Mouse (Mus musculus): Measurements from ENCODE around the gene Mrpl22. TPM values are rescaled to one million over a fixed set of nuclear protein-coding genes. Genes with fewer than 3 reads are reported as not detected.

Gene Mrpl22
- 68.2 and 84.4 TPM in 2 replicates for polyA plus RNA-seq (2012; rRNA removed)
- 120 and 123 TPM in 2 replicates for polyA plus RNA-seq (2014; fragmentation: Nextera tagmentation; extraction: Ambion mirVana)

GRCm38 (mm10) chr11:58171459-58172091 is at the start of gene Mrpl22:
Mrpl22 (plus strand) TSS chr11:58171661.
- Histone ChIP-seq H3K9ac (ENCODE audit: low read depth, low read length, severe bottlenecking) (peak within 1 kb of the TSS; percentile 71), H3K36me3 (ENCODE audit: control insufficient read depth, insufficient read depth, low read length) (peaks cover 36% of the 10 kb centered on the region), H3K27ac (replicated peaks; ENCODE audit: low read depth, low read length) (0 out of 2 replicates have a peak within 1 kb of the TSS, but pooled peaks have one; percentile 65), H3K4me2 (replicated peaks; ENCODE audit: low read depth, low read length, severe bottlenecking) (peak within 1 kb of the TSS; percentile 60), H3K27me3 (ENCODE audit: control insufficient read depth, insufficient read depth, low read length) (no peaks in the 10 kb centered on the region), H3K4me3 (replicated peaks; ENCODE audit: low read length) (peak within 1 kb of the TSS; percentile 73), H3K4me1 (ENCODE audit: control insufficient read depth, insufficient read depth, low read length) (peaks cover 8% of the 10 kb centered on the region; the same call in 1 of the 2 replicates), H3K9me3 (ENCODE audit: control insufficient read depth, low read length) (no peaks in the 10 kb centered on the region)
- peak; percentile 97 for DNase-seq (ENCODE audit: low spot score)
- TF ChIP-seq POLR2A (IDR thresholded peaks at IDR 0.05; ENCODE audit: borderline replicate concordance, extremely low read depth, insufficient read depth, insufficient read length) = peak; percentile 67; the same call in 1 of the 2 replicates
- ATAC-seq (ENCODE audit: low FRiP score, low read depth) = peak; percentile 89
- WGBS = under 1% methylated on average over 34 of the region's 34 CpGs

- 94% methylated on average over 2 of the region's 2 CpGs for WGBS
These were observed 47.8 kb upstream of the Mrpl22 start for GRCm38 (mm10) chr11:58123711-58124110.

GRCm38 (mm10) chr11:58125021-58125420 is 46.4 kb upstream of the Mrpl22 start:
- no peak for ATAC-seq (ENCODE audit: low FRiP score, low read depth)
- Histone ChIP-seq H3K9me3 (ENCODE audit: control insufficient read depth, low read length) (no peaks in the 10 kb centered on the region), H3K9ac (ENCODE audit: low read depth, low read length, severe bottlenecking) (no peak overlapping the region), H3K4me3 (replicated peaks; ENCODE audit: low read length) (no peak overlapping the region), H3K36me3 (ENCODE audit: control insufficient read depth, insufficient read depth, low read length) (peaks cover 85% of the 10 kb centered on the region), H3K4me2 (replicated peaks; ENCODE audit: low read depth, low read length, severe bottlenecking) (no peak overlapping the region), H3K27me3 (ENCODE audit: control insufficient read depth, insufficient read depth, low read length) (no peaks in the 10 kb centered on the region), H3K4me1 (ENCODE audit: control insufficient read depth, insufficient read depth, low read length) (no peaks in the 10 kb centered on the region), H3K27ac (replicated peaks; ENCODE audit: low read depth, low read length) (no peak overlapping the region)
- DNase-seq (ENCODE audit: low spot score) = no peak
- TF ChIP-seq POLR2A (IDR thresholded peaks at IDR 0.05; ENCODE audit: borderline replicate concordance, extremely low read depth, insufficient read depth, insufficient read length) = no peak
- 88% methylated on average over 11 of the region's 11 CpGs for WGBS

More at GRCm38 (mm10) chr11:58123711-58124110, 47.8 kb upstream of the Mrpl22 start:
- DNase-seq (ENCODE audit: low spot score) = no peak
- Histone ChIP-seq H3K4me2 (replicated peaks; ENCODE audit: low read depth, low read length, severe bottlenecking) (no peak overlapping the region), H3K27me3 (ENCODE audit: control insufficient read depth, insufficient read depth, low read length) (no peaks in the 10 kb centered on the region), H3K4me3 (replicated peaks; ENCODE audit: low read length) (no peak overlapping the region), H3K36me3 (ENCODE audit: control insufficient read depth, insufficient read depth, low read length) (peaks cover 89% of the 10 kb centered on the region), H3K9me3 (ENCODE audit: control insufficient read depth, low read length) (no peaks in the 10 kb centered on the region), H3K4me1 (ENCODE audit: control insufficient read depth, insufficient read depth, low read length) (no peaks in the 10 kb centered on the region), H3K9ac (ENCODE audit: low read depth, low read length, severe bottlenecking) (no peak overlapping the region), H3K27ac (replicated peaks; ENCODE audit: low read depth, low read length) (no peak overlapping the region)
- no peak for ATAC-seq (ENCODE audit: low FRiP score, low read depth)
- no peak for TF ChIP-seq POLR2A (IDR thresholded peaks at IDR 0.05; ENCODE audit: borderline replicate concordance, extremely low read depth, insufficient read depth, insufficient read length)

GRCm38 (mm10) chr11:58126397-58127160 is 44.9 kb upstream of the Mrpl22 start:
- no peak for TF ChIP-seq POLR2A (IDR thresholded peaks at IDR 0.05; ENCODE audit: borderline replicate concordance, extremely low read depth, insufficient read depth, insufficient read length)
- no peaks in the 10 kb centered on the region for H3K27me3 ChIP-seq (ENCODE audit: control insufficient read depth, insufficient read depth, low read length)
- no peaks in the 10 kb centered on the region for H3K9me3 ChIP-seq (ENCODE audit: control insufficient read depth, low read length)
- H3K4me2 ChIP-seq (replicated peaks; ENCODE audit: low read depth, low read length, severe bottlenecking) = no peak overlapping the region
- H3K4me3 ChIP-seq (replicated peaks; ENCODE audit: low read length) = no peak overlapping the region
- no peaks in the 10 kb centered on the region for H3K4me1 ChIP-seq (ENCODE audit: control insufficient read depth, insufficient read depth, low read length)
- H3K36me3 ChIP-seq (ENCODE audit: control insufficient read depth, insufficient read depth, low read length) = peaks cover 84% of the 10 kb centered on the region
- H3K27ac ChIP-seq (replicated peaks; ENCODE audit: low read depth, low read length) = no peak overlapping the region
- DNase-seq (ENCODE audit: low spot score) (peak; percentile 49), ATAC-seq (ENCODE audit: low FRiP score, low read depth) (no peak)
- 68% methylated on average over 7 of the region's 7 CpGs for WGBS
- no peak overlapping the region for H3K9ac ChIP-seq (ENCODE audit: low read depth, low read length, severe bottlenecking)

GRCm38 (mm10) chr11:58127544-58127943 is 43.9 kb upstream of the Mrpl22 start:
- no peak for TF ChIP-seq POLR2A (IDR thresholded peaks at IDR 0.05; ENCODE audit: borderline replicate concordance, extremely low read depth, insufficient read depth, insufficient read length)
- Histone ChIP-seq H3K27ac (replicated peaks; ENCODE audit: low read depth, low read length) (no peak overlapping the region), H3K4me1 (ENCODE audit: control insufficient read depth, insufficient read depth, low read length) (no peaks in the 10 kb centered on the region), H3K4me2 (replicated peaks; ENCODE audit: low read depth, low read length, severe bottlenecking) (no peak overlapping the region), H3K9ac (ENCODE audit: low read depth, low read length, severe bottlenecking) (no peak overlapping the region), H3K4me3 (replicated peaks; ENCODE audit: low read length) (no peak overlapping the region), H3K27me3 (ENCODE audit: control insufficient read depth, insufficient read depth, low read length) (no peaks in the 10 kb centered on the region), H3K36me3 (ENCODE audit: control insufficient read depth, insufficient read depth, low read length) (peaks cover 87% of the 10 kb centered on the region), H3K9me3 (ENCODE audit: control insufficient read depth, low read length) (no peaks in the 10 kb centered on the region)
- WGBS = 79% methylated on average over 2 of the region's 2 CpGs
- ATAC-seq (ENCODE audit: low FRiP score, low read depth) (no peak), DNase-seq (ENCODE audit: low spot score) (no peak)
